Mouse (Mus musculus) heart, postnatal 0 days (tissue): Measurements from ENCODE around the gene Tfr2.

ENCODE experiments used
- CTCF ChIP-seq: IDR thresholded peaks from 2 replicates; pipeline ENCODE4 v1.5.1; 2016; ENCODE audit warnings: antibody characterized with exemption, control low read depth, low read depth
- EP300 ChIP-seq: IDR thresholded peaks from 2 replicates; pipeline ENCODE4 v1.6.1; 2016; ENCODE audit warnings: antibody characterized with exemption, low read depth

- TF ChIP-seq EP300 (no peak), CTCF (no peak)
These were observed 39.1 kb downstream of the Tfr2 start for GRCm38 (mm10) chr5:137608654-137609190.
